Mouse (Mus musculus): ENCODE results near the gene Psmd3.

GRCm38 (mm10) chr11:98713703-98714102 lies 31.3 kb downstream of the Psmd3 start:
- TF ChIP-seq CTCF (IDR thresholded peaks at IDR 0.05; ENCODE audit: insufficient read depth, low read depth, low read length) (no peak), POLR2A (IDR thresholded peaks at IDR 0.05; ENCODE audit: insufficient read depth, low read depth, low read length) (no peak)

Data from olfactory bulb, adult 2 months (tissue).